Mouse (Mus musculus): ENCODE measurements around the gene Gart. TPM values are rescaled to one million over a fixed set of nuclear protein-coding genes. Genes with fewer than 3 reads are reported as not detected.
"Not testable (repeated sequence)": the region's sequence is repeated elsewhere in the genome, so short reads cannot be mapped to it uniquely, and the experiment has no call there.

Gart gene
- total RNA-seq, 4 experiments from 2014 or later = 50.3 to 59.8 (median 55.9) TPM

DNA sequence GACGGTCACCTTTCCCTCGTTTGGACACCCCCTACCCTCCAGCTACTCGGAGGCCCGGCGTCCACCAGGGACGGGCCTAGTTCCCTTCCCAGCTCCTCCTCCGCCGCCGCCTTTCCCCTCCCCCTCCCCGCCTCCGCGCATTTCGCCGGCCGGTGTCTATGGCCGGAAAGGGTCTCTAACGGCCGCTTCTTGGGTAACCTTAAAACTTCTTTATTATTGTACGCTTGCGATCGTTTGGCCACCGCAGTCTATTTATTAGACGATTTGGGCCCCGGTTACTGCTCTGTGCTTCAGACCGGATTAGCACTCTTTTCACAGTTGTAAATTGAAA is 1.4 kb upstream of the Gart start:
- peak; percentile 46 to 51 for DNase-seq (ENCODE audit: low spot score in 2 of 2)

DNA sequence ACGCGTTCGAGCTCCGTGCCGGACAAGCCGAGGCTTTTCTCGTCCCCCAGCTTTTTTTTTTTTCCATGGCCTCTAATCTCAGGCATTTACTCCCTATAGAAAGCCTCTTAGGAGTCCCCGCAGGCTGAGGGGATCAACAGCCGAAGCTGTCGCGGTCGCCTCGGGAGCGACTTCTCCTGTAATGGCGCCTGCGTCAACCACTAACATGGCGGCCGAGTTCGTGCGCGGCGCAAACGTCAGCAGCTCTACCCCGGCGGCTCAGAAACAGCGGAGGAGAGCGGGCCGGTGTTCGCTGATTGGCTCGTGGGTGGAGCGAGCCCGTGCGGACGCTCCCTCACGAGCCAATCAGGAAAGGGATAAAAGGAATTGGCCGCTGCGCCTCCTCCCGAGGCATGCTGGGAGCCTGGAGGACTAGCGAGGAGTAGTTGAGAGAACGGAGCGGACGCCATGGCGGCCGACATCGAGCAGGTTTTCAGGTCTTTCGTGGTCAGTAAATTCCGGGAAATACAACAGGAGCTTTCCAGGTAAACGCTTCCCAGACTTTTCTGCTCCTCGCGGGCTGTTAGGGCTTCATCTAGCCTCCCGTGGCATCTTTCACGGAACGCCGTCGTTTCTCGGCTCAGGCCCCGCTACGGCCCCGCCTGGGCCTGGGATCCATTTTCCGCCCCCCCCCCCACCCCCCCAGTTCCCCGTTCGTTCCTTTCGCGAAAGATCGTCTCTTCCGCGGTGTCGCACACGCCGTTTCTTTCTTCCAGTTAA is 888 bp upstream of the Gart start, which contains the start of gene Son:
Gene Son (plus strand): TSS at position 46 of the 759 bp plus-strand sequence.
- DNase-seq (ENCODE audit: low spot score in 2 of 2) = peak; percentile 89 to 97

DNA sequence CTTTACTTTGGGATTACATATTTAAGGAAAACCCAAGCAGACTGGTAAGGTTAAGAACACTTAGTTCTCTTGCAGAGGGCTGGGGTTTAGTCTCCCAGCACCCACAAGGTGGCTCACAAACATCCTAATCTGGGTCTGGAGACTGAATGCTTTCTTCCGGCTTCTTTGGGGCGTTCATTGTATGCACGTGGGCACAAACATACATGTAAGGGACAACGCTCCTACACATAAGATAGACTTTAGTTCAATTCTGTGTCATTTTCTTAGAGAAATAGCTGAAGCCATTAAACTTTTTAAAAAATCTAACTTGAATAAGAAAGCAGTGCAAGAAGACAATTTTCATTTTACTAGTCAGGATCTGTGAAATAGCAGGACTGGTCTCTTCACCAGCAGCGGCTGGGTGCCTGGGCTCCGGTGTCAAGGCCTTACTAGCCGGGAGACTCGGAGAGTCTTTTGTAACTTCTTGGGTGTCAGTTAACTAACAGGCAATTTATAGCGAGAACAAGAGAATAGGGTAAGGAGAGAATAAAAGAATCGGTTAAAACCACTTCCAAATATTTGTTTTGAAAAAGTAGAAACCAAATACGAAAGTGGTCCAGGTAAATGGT is 653 bp downstream of the Gart start:
- no peak for DNase-seq (ENCODE audit: low spot score in 2 of 2)

GRCm38 (mm10) chr16:91645420-91645819 is 1.3 kb downstream of the Gart start:
- DNase-seq (ENCODE audit: low spot score in 2 of 2) = not testable (repeated sequence)

DNA sequence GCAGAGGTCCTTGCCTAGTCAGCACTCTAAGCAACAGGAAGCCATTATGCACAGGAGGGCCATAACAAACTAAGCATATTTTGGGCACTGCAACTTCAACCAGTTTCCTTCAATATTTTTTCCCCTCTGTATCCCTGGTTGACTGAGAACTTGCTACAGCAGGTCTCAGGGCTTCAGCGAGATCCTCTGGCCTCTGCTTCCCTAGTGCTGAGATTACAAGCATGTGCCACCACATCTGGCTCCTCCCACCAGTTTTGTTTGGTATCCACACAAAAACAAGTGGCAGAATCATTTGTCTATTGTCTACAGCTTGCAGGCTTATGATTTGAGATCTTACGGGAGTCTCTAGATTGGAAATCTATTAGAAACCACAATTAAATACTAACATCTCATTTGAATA is 1.9 kb downstream of the Gart start:
- DNase-seq (ENCODE audit: low spot score in 2 of 2) = no peak

DNA sequence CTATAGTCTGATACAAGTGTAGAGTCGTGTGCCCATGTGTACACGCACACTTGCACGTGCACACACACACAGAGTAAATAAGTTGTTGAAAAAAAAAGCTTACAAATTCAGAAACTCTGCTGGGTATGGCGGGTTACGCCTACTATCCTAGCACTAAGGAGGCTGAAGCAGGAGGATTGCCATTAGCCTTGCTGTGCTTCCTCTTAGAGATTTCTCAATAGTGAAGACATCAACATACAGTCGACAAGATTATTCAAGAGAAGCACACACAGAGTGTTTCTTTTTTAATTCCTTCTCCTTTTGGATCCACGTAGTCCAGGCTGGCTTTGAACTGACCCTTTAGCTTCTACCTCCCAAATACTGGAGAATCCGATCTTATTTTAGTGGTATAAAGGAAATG is 6.6 kb downstream of the Gart start:
- DNase-seq (ENCODE audit: low spot score in 2 of 2) = no peak

- peak in 1 of 2 experiments; percentile 71 for DNase-seq (ENCODE audit: low spot score in 2 of 2)
These were observed 7.1 kb downstream of the Gart start for GRCm38 (mm10) chr16:91639636-91640035.

- no peak for DNase-seq (ENCODE audit: low spot score in 2 of 2)
These were observed 7.6 kb downstream of the Gart start for GRCm38 (mm10) chr16:91639161-91639560.

DNA sequence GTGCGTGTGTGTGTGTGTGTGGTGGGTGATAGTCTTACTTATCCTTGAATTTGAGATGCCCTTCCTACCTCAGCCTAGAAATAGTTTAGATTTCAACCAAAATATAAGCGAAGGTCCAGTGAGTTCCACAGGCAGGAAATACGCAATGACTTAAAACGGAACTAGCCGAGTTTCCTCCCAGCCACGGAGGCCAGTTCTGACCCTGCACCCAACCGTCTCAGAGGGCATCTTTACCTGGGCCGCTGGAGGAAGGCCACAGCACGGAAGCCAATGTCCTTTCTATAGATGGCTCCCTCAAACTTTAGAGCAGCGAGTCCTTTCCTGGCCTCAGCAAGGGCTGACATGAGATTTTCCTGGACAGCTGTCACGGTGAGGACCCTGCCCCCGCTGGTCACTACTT is 13.1 kb downstream of the Gart start:
- no peak for DNase-seq (ENCODE audit: low spot score in 2 of 2)

DNA sequence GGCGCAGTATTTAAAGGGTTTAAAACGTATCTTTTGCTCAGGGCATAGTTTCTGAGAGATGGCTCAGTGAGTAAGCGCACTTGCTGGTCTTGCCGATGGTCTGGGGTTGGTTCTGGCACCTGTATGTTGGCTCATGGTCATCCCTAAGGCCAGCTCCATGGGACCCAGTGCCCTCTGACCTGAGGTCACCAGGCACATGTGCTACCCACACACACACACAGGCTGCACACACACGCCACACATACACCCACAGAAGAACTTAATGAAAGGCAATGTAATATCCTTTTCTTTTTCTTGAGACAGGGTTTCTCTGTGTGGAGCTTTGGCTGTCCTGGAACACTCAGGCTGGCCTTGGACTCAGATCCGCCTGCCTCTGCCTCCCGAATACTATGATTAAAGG is 13.8 kb downstream of the Gart start:
- no peak for DNase-seq (ENCODE audit: low spot score in 2 of 2)

- no peak for DNase-seq (ENCODE audit: low spot score in 2 of 2)
These were observed 14.3 kb downstream of the Gart start for GRCm38 (mm10) chr16:91632439-91632838.

DNA sequence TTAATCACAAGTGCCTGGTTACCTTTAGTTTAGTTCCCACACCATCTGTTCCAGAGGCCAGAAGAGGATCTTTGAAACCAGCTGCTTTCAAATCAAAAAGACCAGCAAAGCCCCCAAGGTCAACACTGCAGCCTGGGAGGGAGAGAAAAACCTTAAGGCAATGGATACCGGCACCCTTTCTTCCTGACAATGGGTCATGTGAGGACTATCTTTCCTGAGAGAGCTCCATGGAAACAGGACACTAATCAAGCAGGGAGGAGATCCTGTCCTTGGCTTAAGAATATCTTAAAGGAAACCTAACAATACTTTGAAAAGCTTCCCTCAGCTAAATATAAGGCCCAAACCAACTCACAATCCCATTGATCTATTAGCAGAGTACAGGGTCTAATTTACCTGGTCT is 16.2 kb downstream of the Gart start:
- DNase-seq (ENCODE audit: low spot score in 2 of 2) = no peak

- no peak for DNase-seq (ENCODE audit: low spot score in 2 of 2)
These were observed 17.0 kb downstream of the Gart start for GRCm38 (mm10) chr16:91629749-91630148.

DNA sequence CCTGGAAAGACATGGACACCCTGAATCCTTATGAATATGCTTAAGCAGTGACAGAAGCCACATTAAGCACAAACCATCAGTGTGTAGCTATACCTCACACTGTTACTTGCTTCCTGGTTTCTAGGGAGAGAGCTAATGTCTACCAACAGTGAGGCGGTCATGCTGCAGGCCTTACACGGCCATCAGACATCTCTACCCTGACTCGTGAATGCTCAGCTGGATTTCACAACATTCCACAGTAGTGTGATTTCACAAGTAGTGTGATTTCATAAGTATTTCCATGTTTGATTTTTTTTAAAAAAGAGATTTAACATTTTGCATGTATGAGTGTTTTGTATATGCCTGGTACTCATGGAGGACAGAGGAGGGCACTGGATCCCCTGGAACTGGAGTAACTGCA is 18.1 kb downstream of the Gart start:
- no peak for DNase-seq (ENCODE audit: low spot score in 2 of 2)

DNA sequence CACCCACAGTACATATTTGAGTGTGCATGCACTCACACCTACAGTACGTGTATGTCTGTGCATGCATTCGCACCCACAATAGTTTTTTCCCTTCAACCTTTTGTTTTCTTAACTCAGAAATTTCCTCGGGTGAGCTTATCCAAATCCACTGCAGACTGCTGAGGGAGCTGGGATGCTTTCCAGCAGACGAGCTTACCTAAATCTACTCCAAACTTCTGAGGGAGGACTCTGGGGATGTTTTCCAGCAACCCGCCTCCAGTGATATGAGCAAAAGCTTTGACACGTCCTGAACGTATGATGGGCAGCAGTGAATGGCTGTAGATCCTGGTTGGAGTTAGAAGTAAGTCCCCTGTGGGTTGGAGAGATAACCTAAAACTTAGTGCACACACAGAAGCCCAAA is 18.9 kb downstream of the Gart start:
- no peak for DNase-seq (ENCODE audit: low spot score in 2 of 2)

DNA sequence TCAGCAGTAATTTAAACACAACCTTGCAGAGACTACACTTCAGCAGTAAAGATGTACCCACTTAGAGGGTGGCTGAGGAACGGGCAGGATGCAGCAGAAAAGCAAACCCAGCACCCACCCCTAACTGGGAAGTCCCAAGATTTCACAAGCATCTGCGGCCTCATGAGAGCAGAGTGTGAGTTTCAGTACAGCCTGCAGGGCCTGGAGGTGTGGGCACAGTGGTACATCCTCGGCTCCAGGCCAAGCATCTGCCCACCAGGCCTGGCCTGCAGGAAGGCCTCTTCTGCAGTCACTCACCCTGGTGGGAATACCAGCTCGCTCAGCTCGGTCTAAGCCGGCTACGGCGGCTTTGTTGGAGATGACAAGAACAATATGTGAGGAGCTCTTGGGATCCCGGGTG is 23.7 kb downstream of the Gart start:
- DNase-seq (ENCODE audit: low spot score in 2 of 2) = no peak

- DNase-seq (ENCODE audit: low spot score in 2 of 2) = no peak
These were observed 25.8 kb downstream of the Gart start for GRCm38 (mm10) chr16:91620991-91621390.

- no peak for DNase-seq (ENCODE audit: low spot score in 2 of 2)
These were observed 26.6 kb downstream of the Gart start for GRCm38 (mm10) chr16:91620185-91620584.

DNA sequence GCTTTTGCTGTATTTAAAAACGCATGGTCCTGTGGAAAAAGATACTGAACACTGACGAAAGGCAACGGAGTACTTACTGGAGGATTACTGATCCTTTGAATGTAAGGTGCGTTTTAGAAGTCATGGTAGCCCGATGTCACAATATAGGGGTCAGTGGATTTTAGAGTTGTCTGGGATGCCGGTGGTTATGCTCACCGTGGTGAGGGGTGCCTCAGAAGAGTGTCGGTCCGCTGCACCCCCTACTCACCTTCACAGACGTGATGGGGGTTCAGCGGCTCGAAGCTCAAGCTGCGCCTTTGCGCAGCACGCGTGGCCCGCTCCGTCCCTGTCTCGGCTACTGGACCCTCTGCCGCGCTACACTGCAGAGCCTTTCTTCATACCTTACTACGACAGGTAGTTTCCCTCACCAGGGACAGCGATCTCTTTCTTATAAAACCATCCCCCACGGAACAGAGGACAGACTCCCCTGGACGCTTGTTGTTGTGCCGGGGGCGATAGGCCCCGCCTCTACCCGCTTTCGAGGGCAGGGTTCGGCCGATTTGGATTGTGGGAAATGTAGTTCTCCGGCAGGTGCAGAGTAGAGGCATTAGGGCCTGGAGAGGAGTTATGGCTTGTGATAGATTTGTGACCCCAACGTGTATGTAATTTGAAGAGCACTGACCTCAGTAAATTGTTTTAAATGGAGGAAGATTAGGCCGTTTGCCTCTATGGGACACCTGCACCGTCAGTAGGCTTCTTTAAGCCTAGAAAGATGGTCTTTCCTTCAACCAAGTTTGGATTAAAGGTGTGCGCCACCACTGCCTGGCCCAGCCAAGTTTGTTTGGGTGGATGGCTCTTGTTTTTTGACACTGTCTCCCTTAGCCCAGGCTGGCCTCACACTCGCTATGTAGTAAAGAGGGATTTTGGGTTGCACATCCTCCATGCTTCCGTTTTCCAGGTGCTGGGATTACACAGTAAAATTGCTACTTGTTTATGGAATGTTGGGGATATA is 27.9 kb downstream of the Gart start, which contains the start of gene Dnajc28:
Gene Dnajc28 (minus strand): TSS at position 516 of the 991 bp plus-strand sequence.
- DNase-seq (ENCODE audit: low spot score in 2 of 2) = peak; percentile 72 to 76

GRCm38 (mm10) chr16:91614552-91614951 is 32.2 kb downstream of the Gart start:
- DNase-seq (ENCODE audit: low spot score in 2 of 2) = no peak

- no peak for DNase-seq (ENCODE audit: low spot score in 2 of 2)
These were observed 34.2 kb downstream of the Gart start for GRCm38 (mm10) chr16:91612525-91612924.

- DNase-seq (ENCODE audit: low spot score in 2 of 2) = no peak
These were observed 35.5 kb downstream of the Gart start for GRCm38 (mm10) chr16:91611248-91611647.
